Mouse (Mus musculus) thymus, adult 2 months (tissue): ENCODE measurements around the gene Slc1a2.

ENCODE experiments used
- CTCF ChIP-seq: fragments of 200-500 bp; IDR thresholded peaks from 2 replicates; pipeline ENCODE4 v1.5.1; 2012; ENCODE audit warnings: mild to moderate bottlenecking, control low read depth, low read length, moderate library complexity, borderline replicate concordance; ENCODE audit not compliant: control insufficient read depth, poor library complexity, insufficient read depth; ENCODE audit errors: extremely low read depth
- POLR2A ChIP-seq: fragments of 200-500 bp; IDR thresholded peaks from 2 replicates; pipeline ENCODE4 v1.6.1; 2012; ENCODE audit warnings: mild to moderate bottlenecking, low read length, control low read depth, moderate library complexity; ENCODE audit not compliant: control insufficient read depth, poor library complexity, insufficient read depth; ENCODE audit errors: extremely low read depth

DNA sequence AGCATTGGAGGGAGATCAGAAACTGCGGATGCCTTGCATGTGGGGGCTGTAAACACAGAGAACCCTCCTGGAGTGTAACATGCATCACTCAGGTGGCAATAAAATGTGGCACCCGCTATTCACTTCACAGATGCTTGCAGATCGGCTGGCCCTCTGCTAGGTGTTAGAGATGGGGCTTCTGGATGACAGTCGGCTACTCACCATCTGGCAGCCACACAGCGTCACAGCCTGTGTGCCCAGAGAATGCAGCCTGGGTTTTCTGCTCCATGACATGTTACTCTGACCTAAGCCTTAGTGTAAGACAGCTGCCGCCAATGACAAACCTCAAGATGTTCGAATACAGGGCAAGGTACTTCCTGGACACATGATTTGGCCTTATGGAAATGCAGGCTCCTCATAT is 22.9 kb downstream of the Slc1a2 start:
- TF ChIP-seq CTCF = no peak
- TF ChIP-seq POLR2A = no peak
